Mouse (Mus musculus) G1E (cell line): ENCODE measurements around the gene Sectm1b.

Source experiments
- CTCF ChIP-seq: IDR thresholded peaks from 2 replicates; pipeline ENCODE4 v1.5.1; 2012; ENCODE audit warnings: low read depth, low read length, inconsistent platforms, mixed read lengths
- GATA1 ChIP-seq: IDR thresholded peaks from 2 replicates; pipeline ENCODE4 v1.6.1; 2012; ENCODE audit warnings: borderline replicate concordance, low read length, inconsistent platforms, mixed read lengths
- GATA2 ChIP-seq: IDR thresholded peaks from 2 replicates; pipeline ENCODE4 v1.6.1; 2012; ENCODE audit warnings: low read depth, low read length, inconsistent platforms, borderline replicate concordance

GRCm38 (mm10) chr11:121082857-121083500 is 19.6 kb upstream of the Sectm1b start:
- no peak for TF ChIP-seq CTCF
- no peak for TF ChIP-seq GATA1
- no peak for TF ChIP-seq GATA2
